Mouse (Mus musculus) cortical plate, adult 2 months (tissue): ENCODE data around the gene Tgfb2. TPM values are rescaled to one million over a fixed set of nuclear protein-coding genes. Genes with fewer than 3 reads are reported as not detected.
A peak's percentile ranks its signal among the peaks of the same experiment; 100 is the strongest.

Experiments used
- H3K27ac ChIP-seq: fragments of 200-500 bp; 2 replicates; pipeline ENCODE4 v1.5.1; 2012; ENCODE audit warnings: low read length, control low read depth, inconsistent platforms; ENCODE audit not compliant: insufficient read depth
- H3K4me1 ChIP-seq: fragments of 200-500 bp; 2 replicates; pipeline ENCODE4 v1.6.1; 2011; ENCODE audit warnings: low read length; ENCODE audit not compliant: control insufficient read depth, insufficient read depth
- H3K4me3 ChIP-seq: fragments of 200-500 bp; 2 replicates; pipeline ENCODE4 v1.5.1; 2011; ENCODE audit warnings: mild to moderate bottlenecking, low read length, control low read depth; ENCODE audit not compliant: insufficient read depth
- CTCF ChIP-seq: fragments of 200-500 bp; IDR thresholded peaks from 2 replicates; pipeline ENCODE4 v1.5.1; 2011; ENCODE audit warnings: mild to moderate bottlenecking, control low read depth, low read length; ENCODE audit not compliant: insufficient read depth; ENCODE audit errors: extremely low read depth
- POLR2A ChIP-seq: fragments of 200-500 bp; IDR thresholded peaks from 2 replicates; pipeline ENCODE4 v1.6.1; 2011; ENCODE audit warnings: mild to moderate bottlenecking, low read length, control low read depth; ENCODE audit not compliant: insufficient read depth; ENCODE audit errors: extremely low read depth
- polyA plus RNA-seq: library from polyadenylated mRNA; depleted of rRNA; stranded (reverse); fragments of >200 nt; gene quantifications from 2 replicates; pipeline ENCODE4 v1.2.3, GENCODE M21; 2012

Tgfb2 gene
- polyA plus RNA-seq, 1 experiment, result 3.8 TPM

GRCm38 (mm10) chr1:186703256-186703979, 2.4 kb downstream of the Tgfb2 start:
- peak overlapping the region; percentile 60 for H3K4me3 ChIP-seq
- peak overlapping the region; percentile 65; the same call in 1 of the 2 replicates for H3K27ac ChIP-seq
- TF ChIP-seq CTCF (no peak), POLR2A (no peak)
- H3K4me1 ChIP-seq, result no peaks in the 10 kb centered on the region

GRCm38 (mm10) chr1:186702391-186703255, 3.2 kb downstream of the Tgfb2 start:
- Histone ChIP-seq H3K4me3 (peak overlapping the region; percentile 34), H3K27ac (no peak overlapping the region), H3K4me1 (no peaks in the 10 kb centered on the region)
- TF ChIP-seq POLR2A (no peak), CTCF (no peak)

GRCm38 (mm10) chr1:186701206-186701905, 4.4 kb downstream of the Tgfb2 start:
- Histone ChIP-seq H3K4me1 (no peaks in the 10 kb centered on the region), H3K4me3 (no peak overlapping the region), H3K27ac (no peak overlapping the region)
- TF ChIP-seq CTCF (no peak), POLR2A (no peak)

- Histone ChIP-seq H3K4me1 (no peaks in the 10 kb centered on the region; the same call in 1 of the 2 replicates), H3K27ac (no peak overlapping the region), H3K4me3 (no peak overlapping the region)
- TF ChIP-seq CTCF, result no peak
- no peak for TF ChIP-seq POLR2A
Observed at GRCm38 (mm10) chr1:186700496-186700895, 5.3 kb downstream of the Tgfb2 start.

GRCm38 (mm10) chr1:186698583-186699338, 7.0 kb downstream of the Tgfb2 start:
- no peaks in the 10 kb centered on the region; the same call in 1 of the 2 replicates for H3K4me1 ChIP-seq
- no peak overlapping the region for H3K27ac ChIP-seq
- TF ChIP-seq POLR2A (no peak), CTCF (peak; percentile 54)

GRCm38 (mm10) chr1:186696231-186696630, 9.6 kb downstream of the Tgfb2 start:
- Histone ChIP-seq H3K4me3 (no peak overlapping the region), H3K27ac (no peak overlapping the region), H3K4me1 (no peaks in the 10 kb centered on the region; the same call in 1 of the 2 replicates)
- TF ChIP-seq CTCF (no peak), POLR2A (no peak)

More at GRCm38 (mm10) chr1:186698583-186699338, 7.0 kb downstream of the Tgfb2 start:
- no peak overlapping the region for H3K4me3 ChIP-seq

- no peak for TF ChIP-seq CTCF
- no peak for TF ChIP-seq POLR2A
- no peak overlapping the region for H3K27ac ChIP-seq
- no peaks in the 10 kb centered on the region; the same call in 1 of the 2 replicates for H3K4me1 ChIP-seq
- H3K4me3 ChIP-seq, result no peak overlapping the region
Observed at GRCm38 (mm10) chr1:186695361-186695760, 10.4 kb downstream of the Tgfb2 start.

- Histone ChIP-seq H3K4me3 (no peak overlapping the region), H3K27ac (no peak overlapping the region), H3K4me1 (no peaks in the 10 kb centered on the region; the same call in 1 of the 2 replicates)
- no peak for TF ChIP-seq CTCF
- TF ChIP-seq POLR2A, result no peak
Observed at GRCm38 (mm10) chr1:186692370-186692769, 13.4 kb downstream of the Tgfb2 start.
